Mouse (Mus musculus): Measurements from ENCODE around the gene Tex14. TPM values are rescaled to one million over a fixed set of nuclear protein-coding genes. Genes with fewer than 3 reads are reported as not detected.
"Not testable (repeated sequence)": the region's sequence is repeated elsewhere in the genome, so short reads cannot be mapped to it uniquely, and the experiment has no call there.

Gene Tex14
- polyA plus RNA-seq, 1 experiment = 2.8 TPM

- DNase-seq (ENCODE audit: low spot score) = peak; percentile 61
These were observed 21.8 kb downstream of the Tex14 start for GRCm38 (mm10) chr11:87426450-87427250.

- DNase-seq (ENCODE audit: low spot score) = no peak
These were observed 22.6 kb downstream of the Tex14 start for GRCm38 (mm10) chr11:87427273-87428050.

- no peak for DNase-seq (ENCODE audit: low spot score)
These were observed 23.3 kb downstream of the Tex14 start for GRCm38 (mm10) chr11:87428051-87428673.

DNA sequence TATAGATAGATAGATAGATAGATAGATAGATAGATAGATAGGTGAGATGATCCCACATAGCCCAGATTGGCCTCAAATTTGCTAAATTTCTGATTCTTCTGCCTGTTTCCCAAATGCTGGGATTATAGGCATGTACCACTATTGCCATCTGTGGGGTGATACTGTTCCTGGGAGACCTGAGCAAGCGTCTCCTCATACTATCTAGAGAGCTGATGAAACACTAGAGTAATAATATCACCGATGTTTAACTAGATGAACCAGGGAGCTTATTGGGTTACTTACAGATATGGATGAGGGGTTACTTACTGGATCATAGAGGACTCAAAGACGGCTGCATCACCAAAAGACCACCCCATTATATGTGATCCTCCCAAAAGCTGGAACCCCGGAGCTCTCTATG lies 24.5 kb downstream of the Tex14 start:
- no peak for DNase-seq (ENCODE audit: low spot score)

GRCm38 (mm10) chr11:87430374-87430773 lies 25.5 kb downstream of the Tex14 start:
- no peak for DNase-seq (ENCODE audit: low spot score)

DNA sequence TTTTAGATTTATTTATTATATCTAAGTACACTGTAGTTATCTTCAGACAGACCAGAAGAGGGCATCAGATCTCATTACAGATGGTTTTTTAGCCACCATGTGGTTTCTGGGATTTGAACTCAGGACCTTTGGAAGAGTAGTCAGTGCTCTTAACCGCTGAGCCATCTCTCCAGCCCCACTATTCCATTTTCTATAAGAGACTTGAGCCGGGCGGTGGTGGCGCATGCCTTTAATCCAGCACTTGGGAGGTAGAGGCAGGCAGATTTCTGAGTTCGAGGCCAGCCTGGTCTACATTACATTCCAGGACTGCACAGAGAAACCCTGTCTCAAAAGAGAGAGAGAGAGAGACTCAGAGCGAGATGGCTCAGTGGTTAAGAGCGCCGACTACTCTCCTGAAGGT lies 26.9 kb downstream of the Tex14 start:
- not testable (repeated sequence) for DNase-seq (ENCODE audit: low spot score)

- no peak for DNase-seq (ENCODE audit: low spot score)
These were observed 27.6 kb downstream of the Tex14 start for GRCm38 (mm10) chr11:87432447-87432846.

DNA sequence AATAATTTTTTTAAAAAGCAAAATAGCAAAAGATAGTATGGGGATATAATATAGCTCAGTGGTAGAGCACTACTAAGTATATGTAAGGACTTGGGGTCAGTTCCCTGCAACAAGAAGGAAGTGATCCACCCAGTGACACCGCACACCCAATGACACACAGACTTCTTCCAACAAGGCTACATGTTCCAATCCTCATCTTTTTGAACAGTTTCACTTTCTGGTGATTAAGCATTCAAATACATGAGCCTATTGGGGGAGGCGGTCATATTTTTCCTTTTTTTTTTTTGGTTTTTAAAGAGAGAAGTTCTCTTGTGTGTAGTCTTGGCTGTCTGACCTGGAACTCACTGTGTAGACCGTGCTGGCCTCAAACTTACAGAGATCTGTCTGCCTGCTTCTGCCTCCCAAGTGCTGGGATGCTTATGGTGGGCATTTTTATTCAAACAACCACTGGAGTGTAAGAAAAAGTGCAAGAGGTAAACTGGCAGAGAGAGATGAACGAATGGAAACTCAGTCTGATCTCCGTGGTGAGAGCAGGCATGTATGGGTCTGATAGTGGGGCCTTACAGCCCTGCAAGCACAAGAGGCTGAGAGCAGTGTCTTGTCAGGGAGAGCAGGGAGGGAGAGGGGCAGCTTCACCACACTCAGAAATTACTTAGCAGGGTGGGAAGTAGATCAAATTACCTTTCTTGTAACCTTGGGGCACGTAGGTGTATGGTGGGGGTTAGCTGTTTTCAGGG lies 28.2 kb downstream of the Tex14 start:
- DNase-seq (ENCODE audit: low spot score) = no peak

- not testable (repeated sequence) for DNase-seq (ENCODE audit: low spot score)
These were observed 30.2 kb downstream of the Tex14 start for GRCm38 (mm10) chr11:87435107-87435506.

GRCm38 (mm10) chr11:87436326-87437232 lies 31.7 kb downstream of the Tex14 start:
- no peak for DNase-seq (ENCODE audit: low spot score)

DNA sequence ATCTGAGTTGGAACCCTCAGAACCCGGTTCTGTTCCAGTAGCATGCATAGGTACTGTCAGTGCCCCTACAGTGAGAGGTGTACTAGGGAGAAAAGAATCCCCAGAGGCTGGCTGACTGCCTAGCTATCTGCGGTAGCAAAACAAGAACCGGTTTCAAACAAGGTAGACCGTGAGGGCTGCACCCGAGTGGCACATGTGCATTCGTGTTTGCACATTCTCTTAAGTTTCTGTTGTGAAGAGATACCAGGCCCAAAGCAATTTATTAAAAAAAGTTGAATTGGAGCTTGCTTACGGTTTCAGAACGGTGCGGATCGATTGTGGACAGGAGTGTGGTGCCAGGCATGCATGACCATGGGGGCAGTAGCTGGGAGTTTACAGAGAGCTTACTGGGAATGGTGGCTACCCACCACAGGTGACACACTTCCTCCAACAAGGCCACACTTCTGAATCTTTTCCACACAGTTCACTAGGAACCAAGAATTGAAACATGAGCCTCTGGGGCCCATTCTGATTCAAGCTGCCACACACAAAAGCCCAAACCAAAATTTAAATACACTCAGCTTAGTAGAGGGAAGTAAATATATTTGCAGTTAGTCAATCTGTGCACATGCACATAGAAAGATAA lies 35.0 kb downstream of the Tex14 start:
- DNase-seq (ENCODE audit: low spot score) = no peak

DNA sequence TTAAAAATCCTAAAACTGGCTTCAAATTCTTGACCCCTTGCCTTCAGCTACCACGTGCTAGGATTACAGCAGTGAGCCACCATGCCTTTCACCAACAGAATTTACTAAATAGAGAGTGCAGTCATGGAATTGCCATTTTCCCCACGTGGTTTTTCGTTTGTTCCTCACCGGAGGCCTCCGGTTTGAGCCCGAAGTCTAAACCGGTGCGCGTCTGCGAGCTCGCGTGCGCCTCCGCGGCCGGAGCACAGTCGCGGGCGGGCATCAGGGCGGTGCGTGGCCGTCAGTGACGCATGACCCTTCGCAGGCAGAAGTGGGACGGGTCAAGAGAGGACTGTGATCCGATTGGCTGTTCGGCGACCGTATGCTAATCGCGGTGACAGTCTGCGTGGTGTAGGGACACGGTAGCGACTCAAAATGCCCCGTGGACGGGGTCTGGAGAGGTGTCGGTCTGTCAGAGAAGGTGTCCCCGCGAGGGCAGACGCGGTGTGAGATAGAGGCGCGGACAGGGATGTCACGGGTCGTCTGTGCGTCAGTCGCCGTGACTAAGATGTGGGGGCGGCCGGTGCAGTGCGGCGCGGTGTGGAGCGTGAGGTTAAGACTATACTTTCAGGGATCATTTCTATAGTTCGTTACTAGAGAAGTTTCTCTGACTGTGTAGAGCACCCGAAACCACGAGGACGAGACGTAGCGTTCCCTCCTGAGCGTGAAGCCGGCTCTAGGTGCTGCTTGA lies 37.9 kb downstream of the Tex14 start:
- DNase-seq (ENCODE audit: low spot score) = peak; percentile 65

GRCm38 (mm10) chr11:87443373-87443883 lies 38.6 kb downstream of the Tex14 start:
- DNase-seq (ENCODE audit: low spot score) = no peak

DNA sequence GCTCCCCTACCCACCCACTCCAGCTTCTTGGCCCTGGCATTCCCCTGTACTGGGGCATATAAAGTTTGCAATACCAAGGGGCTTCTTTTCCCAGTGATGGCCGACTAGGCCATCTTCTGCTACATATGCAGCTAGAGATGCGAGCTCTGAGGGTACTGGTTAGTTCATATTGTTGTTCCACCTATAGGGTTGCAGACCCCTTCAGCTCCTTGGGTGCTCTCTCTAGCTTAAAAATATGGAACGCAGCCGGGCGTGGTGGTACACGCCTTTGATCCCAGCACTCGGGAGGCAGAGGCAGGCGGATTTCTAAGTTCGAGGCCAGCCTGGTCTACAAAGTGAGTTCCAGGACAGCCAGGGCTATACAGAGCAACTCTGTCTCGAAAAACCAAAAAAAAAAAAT lies 39.2 kb downstream of the Tex14 start:
- not testable (repeated sequence) for DNase-seq (ENCODE audit: low spot score)

GRCm38 (mm10) chr11:87444735-87445428 lies 40.0 kb downstream of the Tex14 start:
- DNase-seq (ENCODE audit: low spot score) = no peak

GRCm38 (mm10) chr11:87445593-87445992 lies 40.7 kb downstream of the Tex14 start:
- not testable (repeated sequence) for DNase-seq (ENCODE audit: low spot score)

DNA sequence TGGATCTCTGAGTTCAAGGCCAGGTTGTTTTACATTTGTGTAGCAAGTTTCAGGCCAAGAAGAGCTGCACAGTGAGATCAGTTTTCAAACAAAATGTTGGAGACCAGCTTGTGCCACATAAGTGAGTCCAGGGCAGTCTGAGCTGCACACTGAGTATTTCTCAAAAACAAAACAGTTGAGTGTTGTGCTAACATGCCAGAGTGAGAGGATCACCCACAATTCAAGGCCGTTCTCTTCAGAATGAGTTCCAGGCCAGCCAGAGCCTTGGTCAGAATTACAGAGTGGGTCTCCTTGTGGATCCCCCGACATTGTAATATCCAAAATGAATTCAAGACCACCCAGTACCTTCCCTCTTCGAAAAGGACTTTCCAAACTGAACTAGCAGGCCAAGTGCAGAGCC lies 41.3 kb downstream of the Tex14 start:
- DNase-seq (ENCODE audit: low spot score) = no peak

GRCm38 (mm10) chr11:87447429-87447828 lies 42.6 kb downstream of the Tex14 start:
- DNase-seq (ENCODE audit: low spot score) = no peak

GRCm38 (mm10) chr11:87448081-87448475 lies 43.2 kb downstream of the Tex14 start:
- peak; percentile 78 for DNase-seq (ENCODE audit: low spot score)
